Mouse (Mus musculus) hindbrain, embryonic 14.5 days (tissue): ENCODE results near the gene Klk5. TPM values are rescaled to one million over a fixed set of nuclear protein-coding genes. Genes with fewer than 3 reads are reported as not detected.

ENCODE experiments used
- ATAC-seq: fragments of 200-750 bp; cut with Nextera tagmentation; 2 replicates; pipeline ENCODE4 v1.8.0; 2017; ENCODE audit warnings: moderate number of reproducible peaks, mild to moderate bottlenecking, moderate TSS enrichment, moderate library complexity; ENCODE audit not compliant: low FRiP score
- DNase-seq: peaks from one replicate; pipeline ENCODE4 v3.0.0-alpha.2; 2015; ENCODE audit warnings: low spot score
- H3K27ac ChIP-seq: fragments of 300-500 bp; sonication (generic); 2 replicates; pipeline ENCODE4 v1.5.1; 2014; ENCODE audit warnings: mild to moderate bottlenecking, moderate library complexity
- H3K27me3 ChIP-seq: fragments of 300-500 bp; sonication (generic); 2 replicates; pipeline ENCODE4 v1.6.1; 2014; ENCODE audit warnings: mild to moderate bottlenecking, low read length, mixed read lengths; ENCODE audit not compliant: control insufficient read depth, insufficient read depth
- H3K36me3 ChIP-seq: fragments of 300-500 bp; sonication (generic); replicated peaks from 2 replicates; pipeline ENCODE4 v1.6.1; 2014; ENCODE audit not compliant: control insufficient read depth, insufficient read depth
- H3K4me1 ChIP-seq: fragments of 300-500 bp; sonication (generic); replicated peaks from 2 replicates; pipeline ENCODE4 v1.6.1; 2014; ENCODE audit warnings: antibody characterized with exemption, low read length, mixed read lengths; ENCODE audit not compliant: control insufficient read depth, insufficient read depth
- H3K4me2 ChIP-seq: fragments of 300-500 bp; sonication (generic); replicated peaks from 2 replicates; pipeline ENCODE4 v1.6.1; 2014; ENCODE audit warnings: mild to moderate bottlenecking, moderate library complexity
- H3K4me3 ChIP-seq: fragments of 300-500 bp; sonication (generic); replicated peaks from 2 replicates; pipeline ENCODE4 v1.5.1; 2014; ENCODE audit warnings: mild to moderate bottlenecking, low read length
- H3K9ac ChIP-seq: fragments of 300-500 bp; sonication (generic); 2 replicates; pipeline ENCODE4 v1.6.1; 2014
- H3K9me3 ChIP-seq: fragments of 300-500 bp; sonication (generic); 2 replicates; pipeline ENCODE4 v1.6.1; 2016; ENCODE audit warnings: low read length; ENCODE audit not compliant: control insufficient read depth
- WGBS: fragments of 180-500 bp; shearing (Covaris S2); extraction: QIAGEN DNeasy Blood & Tissue Kit; methylation state at CpG from one replicate; pipeline ENCODE4 v1.1.7; 2014; 5-methylcytosine and 5-hydroxymethylcytosine counted together
- polyA plus RNA-seq: library from polyadenylated mRNA; unstranded; fragments of >200 nt; fragmentation: Nextera tagmentation; extraction: Ambion mirVana; gene quantifications from 2 replicates; pipeline ENCODE4 v1.2.1, GENCODE M21; 2014

The Klk5 gene
- polyA plus RNA-seq, 1 experiment from 2014 or later: not detected

GRCm38 (mm10) chr7:43891365-43891764 lies 49.6 kb downstream of the Klk5 start:
- H3K4me1 ChIP-seq: no peaks in the 10 kb centered on the region
- no peak overlapping the region for H3K9ac ChIP-seq
- no peaks in the 10 kb centered on the region for H3K9me3 ChIP-seq
- no peak for DNase-seq
- no peaks in the 10 kb centered on the region for H3K36me3 ChIP-seq
- no peaks in the 10 kb centered on the region for H3K27me3 ChIP-seq
- H3K4me2 ChIP-seq: no peak overlapping the region
- WGBS: 66% methylated on average over 5 of the region's 5 CpGs
- no peak overlapping the region for H3K4me3 ChIP-seq
- no peak for ATAC-seq
- H3K27ac ChIP-seq: no peak overlapping the region

GRCm38 (mm10) chr7:43891788-43892187 lies 50.0 kb downstream of the Klk5 start:
- DNase-seq: no peak
- Histone ChIP-seq H3K4me1 (no peaks in the 10 kb centered on the region), H3K27me3 (no peaks in the 10 kb centered on the region), H3K27ac (no peak overlapping the region), H3K9me3 (no peaks in the 10 kb centered on the region), H3K4me2 (no peak overlapping the region), H3K36me3 (no peaks in the 10 kb centered on the region), H3K4me3 (no peak overlapping the region), H3K9ac (no peak overlapping the region)
- no peak for ATAC-seq
- 68% methylated on average over 3 of the region's 3 CpGs for WGBS

GRCm38 (mm10) chr7:43894836-43895235 lies 53.1 kb downstream of the Klk5 start:
- H3K9ac ChIP-seq: no peak overlapping the region

More at GRCm38 (mm10) chr7:43894836-43895235, 53.1 kb downstream of the Klk5 start:
- no peaks in the 10 kb centered on the region for H3K27me3 ChIP-seq
- H3K9me3 ChIP-seq: no peaks in the 10 kb centered on the region
- no peaks in the 10 kb centered on the region for H3K36me3 ChIP-seq
- H3K27ac ChIP-seq: no peak overlapping the region
- 12% methylated on average over 1 of the region's 1 CpGs for WGBS
- no peak overlapping the region for H3K4me3 ChIP-seq
- no peaks in the 10 kb centered on the region for H3K4me1 ChIP-seq
- ATAC-seq (peak; percentile 96), DNase-seq (peak; percentile 99)
- H3K4me2 ChIP-seq: no peak overlapping the region

Other genes starting within 250 kb of the Klk5 start
- gene Zfp819, start 234.8 kb upstream of the Klk5 start, polyA plus RNA-seq: 0.57 and 1.0 TPM in 2 replicates
- gene Ceacam18, start 207.3 kb upstream of the Klk5 start, polyA plus RNA-seq: not detected in 2 replicates
- gene Siglece, start 181.8 kb upstream of the Klk5 start, polyA plus RNA-seq: 0.14 and 0.40 TPM in 2 replicates
- 14.6 and 15.1 TPM in 2 replicates for gene Ctu1, start 170.0 kb upstream of the Klk5 start, polyA plus RNA-seq
- not detected in 2 replicates for gene Klk14, start 151.6 kb upstream of the Klk5 start, polyA plus RNA-seq
- gene Klk13, start 129.4 kb upstream of the Klk5 start, polyA plus RNA-seq: not detected in 2 replicates
- gene Klk12, start 73.1 kb upstream of the Klk5 start, polyA plus RNA-seq: not detected in 2 replicates
- gene Klk11, start 67.4 kb upstream of the Klk5 start, polyA plus RNA-seq: not detected in 2 replicates
- not detected in 2 replicates for gene Klk10, start 60.9 kb upstream of the Klk5 start, polyA plus RNA-seq
- gene Klk9, start 50.1 kb upstream of the Klk5 start, polyA plus RNA-seq: not detected in 2 replicates
- gene Klk8, start 44.4 kb upstream of the Klk5 start, polyA plus RNA-seq: 12.1 and 12.5 TPM in 2 replicates
- not detected in 2 replicates for gene Klk7, start 30.7 kb upstream of the Klk5 start, polyA plus RNA-seq
- gene Klk6, start 17.5 kb upstream of the Klk5 start, polyA plus RNA-seq: not detected in 2 replicates
- gene Klk4, start 39.2 kb downstream of the Klk5 start, polyA plus RNA-seq: 3.0 and 4.5 TPM in 2 replicates
- not detected in 2 replicates for gene Klk15, start 91.8 kb downstream of the Klk5 start, polyA plus RNA-seq
- not detected in 2 replicates for gene Klk1b8, start 108.7 kb downstream of the Klk5 start, polyA plus RNA-seq
- gene Klk1b1, start 124.8 kb downstream of the Klk5 start, polyA plus RNA-seq: not detected in 2 replicates
- gene Klk1b9, start 134.1 kb downstream of the Klk5 start, polyA plus RNA-seq: not detected in 2 replicates
- not detected in 2 replicates for gene Klk1b11, start 153.9 kb downstream of the Klk5 start, polyA plus RNA-seq
- not detected in 2 replicates for gene Klk1b26, start 170.2 kb downstream of the Klk5 start, polyA plus RNA-seq
- not detected in 2 replicates for gene Klk1b27, start 210.3 kb downstream of the Klk5 start, polyA plus RNA-seq